Mouse (Mus musculus) left cerebral cortex, postnatal 14 days (tissue): ENCODE data around the gene Vdac1. TPM values are rescaled to one million over a fixed set of nuclear protein-coding genes. Genes with fewer than 3 reads are reported as not detected.
"Not testable (repeated sequence)": the region's sequence is repeated elsewhere in the genome, so short reads cannot be mapped to it uniquely, and the experiment has no call there.

Experiments
- DNase-seq, 2 experiments: peaks; one replicate each; pipeline ENCODE4 v3.0.0; 2021 to 2022; ENCODE audit warnings: low spot score in 2 of 2, mixed read lengths in 1 of 2
- intact Hi-C: fragments of 180-260 bp; cut with DNase I; formaldehyde crosslinking; loops from one replicate; pipeline ENCODE4 v1.15.1; 2025
- total RNA-seq, 2 experiments: library from RNA; stranded (reverse); gene quantifications; 2 replicates each; pipeline ENCODE4 v1.2.3; 2021

The Vdac1 gene
- total RNA-seq, 2 experiments from 2014 or later = 606 to 617 TPM

DNA sequence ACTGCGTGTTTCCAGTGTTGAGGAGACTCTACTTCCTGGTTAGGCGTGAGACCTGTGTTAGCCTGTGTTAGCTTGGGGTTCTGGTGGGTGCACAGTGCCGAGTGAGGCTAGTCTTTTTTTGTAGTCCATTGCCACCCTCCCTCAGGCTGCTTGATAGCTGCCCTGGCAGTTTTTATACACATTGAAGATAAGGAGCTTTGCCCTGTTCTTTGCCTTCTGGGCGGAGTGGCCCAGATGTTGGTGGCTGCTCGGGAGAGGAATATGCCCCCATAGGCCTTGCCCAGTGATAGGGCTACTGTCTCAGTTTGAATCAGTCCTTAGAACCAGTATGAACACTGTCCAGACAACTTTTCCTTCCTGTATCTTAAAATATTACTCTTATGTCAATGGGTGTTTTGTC, 5.7 kb downstream of the Vdac1 start:
- intact Hi-C loops = no loop called here
- no peak for DNase-seq

- intact Hi-C loops = no loop called here
- DNase-seq = no peak
These were observed 7.7 kb downstream of the Vdac1 start for GRCm38 (mm10) chr11:52368176-52368985.

DNA sequence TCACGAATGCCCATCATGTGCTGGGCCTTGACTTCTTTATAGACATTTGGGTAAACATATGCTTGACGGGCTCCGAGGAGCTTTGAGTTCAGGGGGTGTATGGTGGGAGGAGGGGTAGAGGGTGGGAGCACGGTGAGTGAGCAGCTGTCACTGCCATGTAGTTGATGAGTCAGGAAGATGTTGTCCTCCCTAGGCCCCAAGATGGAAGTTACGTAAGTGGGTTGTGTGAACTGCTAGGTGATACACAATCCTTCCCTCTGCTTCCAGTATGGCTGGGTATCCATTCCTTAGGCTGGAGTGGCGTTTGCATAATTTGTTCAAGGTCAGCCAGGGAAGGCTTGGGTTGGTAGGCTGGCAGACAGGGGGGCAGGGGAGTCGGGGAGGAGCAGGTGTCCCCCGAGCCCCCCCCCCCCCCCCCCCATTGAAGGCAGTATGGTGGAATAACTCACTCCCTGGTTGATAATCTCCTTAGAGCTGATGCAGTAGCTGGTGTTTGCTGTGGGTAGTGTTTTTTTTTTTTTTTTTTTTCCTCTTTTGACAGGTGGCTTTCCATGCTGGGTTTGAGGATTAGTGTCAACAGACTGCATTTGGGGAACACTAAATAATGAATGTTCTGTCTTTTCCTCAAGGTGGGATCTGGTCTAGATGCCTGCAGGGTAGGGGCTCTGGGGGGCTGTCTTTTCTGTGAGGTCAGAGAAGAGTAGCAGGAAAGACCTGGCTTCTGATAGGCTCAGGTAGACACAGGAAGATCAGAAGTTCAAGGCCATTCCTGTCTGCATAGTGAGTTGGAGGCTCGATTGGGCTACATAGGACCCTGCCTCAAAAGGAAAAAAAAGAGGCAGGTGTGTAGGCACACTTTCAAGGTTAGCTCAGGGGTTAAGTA, 8.8 kb downstream of the Vdac1 start:
- intact Hi-C loops = no loop called here
- DNase-seq = no peak

DNA sequence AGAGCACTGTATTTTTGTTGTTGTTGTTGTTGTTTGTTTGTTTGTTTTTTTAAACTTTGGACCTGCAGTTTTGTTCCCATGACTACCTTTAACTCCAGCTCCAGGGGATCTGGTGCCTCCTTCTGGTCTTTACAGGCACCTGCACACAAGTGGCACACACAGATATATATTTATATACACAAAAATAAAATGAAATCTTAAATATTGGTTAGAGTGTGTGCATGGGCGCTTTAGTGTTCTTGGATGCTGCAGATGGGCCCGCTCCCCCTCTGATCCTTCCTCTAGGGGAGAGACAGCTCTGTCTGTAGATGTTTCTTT, 9.4 kb downstream of the Vdac1 start:
- no peak for DNase-seq
- intact Hi-C loops = no loop called here

DNA sequence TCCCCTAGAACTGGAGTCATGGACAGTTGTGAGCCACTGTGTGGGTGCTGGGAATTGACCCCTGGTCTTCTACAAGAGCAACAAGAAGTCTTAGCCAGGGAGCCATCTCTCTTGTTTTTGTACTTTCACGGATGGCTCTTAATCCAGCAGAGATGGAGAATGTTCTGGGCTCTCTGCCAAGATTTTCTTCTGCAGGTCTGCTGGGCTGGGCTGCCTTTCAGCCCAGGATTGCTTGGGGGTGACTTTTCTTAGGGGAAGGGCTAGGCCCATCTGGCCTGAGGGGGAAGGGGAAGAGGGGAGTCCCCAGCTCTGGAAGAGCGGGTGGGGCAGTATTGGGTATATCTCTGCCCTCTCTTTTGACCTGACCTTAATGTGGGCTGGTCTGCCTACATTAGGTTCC, 9.9 kb downstream of the Vdac1 start:
- DNase-seq = peak; percentile 65 to 70
- intact Hi-C loops = no loop called here

DNA sequence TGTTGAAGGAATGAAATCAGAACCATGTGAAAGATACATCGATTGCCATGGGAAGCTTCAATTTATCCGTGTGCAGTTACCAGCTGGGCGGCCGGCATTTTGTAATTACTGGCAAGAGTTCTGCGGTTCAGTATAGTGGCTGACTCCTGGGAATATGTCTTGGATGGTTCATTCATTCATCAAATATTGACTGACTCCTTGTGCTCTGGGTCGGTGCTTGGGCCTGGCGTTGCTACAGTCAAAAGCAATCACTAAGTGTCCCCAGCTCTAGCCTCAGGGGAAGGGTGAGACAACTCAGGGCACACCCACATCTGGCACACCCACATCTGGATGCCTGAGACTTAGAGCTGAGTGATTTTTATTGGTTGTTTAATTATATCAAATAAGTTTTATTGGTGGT, 13.2 kb downstream of the Vdac1 start:
- intact Hi-C loops = no loop called here

DNA sequence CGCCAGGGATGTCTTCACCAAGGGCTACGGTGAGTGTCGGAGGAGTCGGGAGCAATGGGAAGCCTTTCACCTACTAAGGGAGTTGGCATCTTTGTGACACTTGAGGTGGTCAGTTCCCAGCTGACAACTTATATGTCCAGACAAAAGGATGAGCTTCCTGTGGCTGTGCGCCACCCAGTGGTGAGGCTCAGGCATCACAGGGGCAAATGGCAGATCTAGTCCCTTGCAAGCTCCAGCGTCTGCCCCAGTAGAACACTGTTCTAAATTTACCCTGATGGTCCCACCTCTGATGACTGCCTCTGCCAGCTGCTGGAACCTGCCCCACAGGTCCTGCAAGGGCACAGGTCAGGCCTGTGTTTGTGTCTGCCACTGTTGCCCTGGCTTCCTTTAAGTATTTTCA, 13.7 kb downstream of the Vdac1 start:
- intact Hi-C loops = no loop called here
- DNase-seq = peak in 1 of 2 experiments; percentile 54

More for the DNA sequence above, 13.2 kb downstream of the Vdac1 start:
- no peak for DNase-seq

DNA sequence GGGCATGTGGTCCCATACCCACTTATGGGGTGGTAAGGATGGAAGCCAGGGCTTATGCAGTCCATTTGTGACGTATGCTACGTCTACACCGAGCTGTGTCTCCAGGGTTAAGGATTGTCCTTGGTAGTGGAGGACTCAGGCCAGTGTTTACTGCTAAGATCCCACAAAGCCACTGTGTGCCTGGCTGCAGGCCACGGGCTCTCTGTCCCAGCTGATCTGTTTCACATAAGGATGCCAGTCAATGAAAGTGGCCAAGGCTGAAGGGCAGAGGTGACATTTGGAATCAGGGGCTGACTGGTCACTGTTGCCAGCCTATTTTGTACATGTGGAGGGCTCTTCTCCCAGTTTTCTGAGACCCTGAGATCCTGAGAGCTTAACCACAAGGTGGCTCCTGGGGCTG, 16.9 kb downstream of the Vdac1 start:
- intact Hi-C loops = no loop called here
- DNase-seq = no peak

- DNase-seq = no peak
- intact Hi-C loops = no loop called here
These were observed 18.6 kb downstream of the Vdac1 start for GRCm38 (mm10) chr11:52379241-52379640.

GRCm38 (mm10) chr11:52383741-52384140, 23.1 kb downstream of the Vdac1 start:
- no peak for DNase-seq
- intact Hi-C loops = no loop called here

DNA sequence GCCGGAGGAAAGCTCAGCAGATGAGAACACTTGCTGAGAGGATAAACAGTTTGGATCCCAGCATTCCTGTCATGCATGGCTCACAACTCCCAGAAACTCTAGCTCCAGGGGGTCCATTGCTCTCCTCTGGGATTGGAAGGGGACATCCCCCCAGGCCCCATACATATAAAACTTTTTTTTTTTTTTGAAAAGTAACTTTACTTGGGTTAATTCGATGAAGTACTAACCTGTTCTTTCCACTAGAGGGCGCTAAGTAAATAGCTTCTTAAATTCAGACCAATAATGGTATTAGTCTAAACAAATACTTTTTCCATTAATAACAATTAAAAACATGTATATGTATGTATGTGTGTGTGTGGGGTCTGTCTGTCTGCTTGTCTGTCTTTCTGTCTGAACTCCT, 24.0 kb downstream of the Vdac1 start:
- no peak for DNase-seq
- intact Hi-C loops = no loop called here

GRCm38 (mm10) chr11:52386892-52387291, 26.2 kb downstream of the Vdac1 start:
- intact Hi-C loops = no loop called here
- no peak for DNase-seq

DNA sequence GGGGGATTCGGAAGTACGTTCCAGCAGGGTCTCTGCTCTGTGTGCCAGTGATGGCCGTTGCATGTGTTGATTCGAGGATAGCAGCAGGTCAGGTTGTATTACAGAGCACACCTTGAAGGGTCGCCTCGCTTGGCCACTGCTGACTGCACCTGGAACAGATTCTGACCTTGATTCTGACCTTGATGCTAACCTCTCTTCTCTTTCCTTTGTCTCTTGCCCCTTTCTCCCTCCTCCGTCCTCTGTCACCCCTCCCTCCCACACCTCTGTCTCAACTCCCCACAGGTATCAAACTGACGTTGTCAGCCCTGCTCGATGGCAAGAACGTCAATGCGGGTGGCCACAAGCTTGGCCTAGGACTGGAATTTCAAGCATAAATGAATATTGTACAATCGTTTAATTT, 27.5 kb downstream of the Vdac1 start:
- intact Hi-C loops = no loop called here
- no peak for DNase-seq

DNA sequence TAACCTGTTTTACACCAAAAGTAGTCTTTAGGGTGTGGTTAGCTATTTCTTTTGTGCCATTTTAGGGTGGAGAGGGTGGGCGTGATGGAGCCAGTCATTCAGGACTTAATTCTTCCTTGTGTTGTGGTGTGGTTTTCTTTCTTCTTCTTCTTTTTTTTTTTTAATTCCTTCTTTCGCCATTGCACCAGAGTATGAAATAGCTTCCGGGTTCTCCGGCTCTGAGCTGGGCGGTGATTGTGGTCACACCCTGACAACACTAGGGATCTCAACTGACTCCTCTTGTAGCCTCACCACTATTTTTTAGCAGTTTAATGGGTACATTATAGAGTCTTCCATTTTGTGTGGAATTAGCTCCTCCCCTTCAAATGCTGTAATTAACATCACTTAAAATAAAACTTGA, 28.3 kb downstream of the Vdac1 start:
- intact Hi-C loops, DNase-seq: not testable (repeated sequence)

- intact Hi-C loops = no loop called here
- no peak for DNase-seq
These were observed 29.3 kb downstream of the Vdac1 start for GRCm38 (mm10) chr11:52389933-52390332.

DNA sequence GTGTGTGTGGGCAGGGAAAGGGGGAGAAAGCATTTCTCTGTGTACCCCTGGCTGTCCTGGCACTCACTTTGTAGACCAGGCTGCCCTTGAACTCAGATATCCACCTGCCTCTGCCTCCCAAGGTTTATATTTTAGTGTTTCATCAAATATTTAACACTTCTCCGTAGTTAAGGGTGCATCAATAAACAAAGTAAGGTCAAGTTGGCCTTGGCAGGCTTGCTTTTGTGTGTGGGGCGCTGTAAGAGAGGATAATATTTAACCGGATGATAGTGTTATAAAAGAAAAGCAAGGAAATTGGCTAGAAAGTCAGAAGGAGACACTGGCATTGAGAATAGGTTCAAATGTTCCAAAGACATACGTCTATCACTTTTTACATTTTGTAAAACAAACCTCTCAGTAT, 33.8 kb downstream of the Vdac1 start:
- intact Hi-C loops = no loop called here
- no peak for DNase-seq

- intact Hi-C loops = no loop called here
- DNase-seq = no peak
These were observed 34.7 kb downstream of the Vdac1 start for GRCm38 (mm10) chr11:52395343-52395742.

DNA sequence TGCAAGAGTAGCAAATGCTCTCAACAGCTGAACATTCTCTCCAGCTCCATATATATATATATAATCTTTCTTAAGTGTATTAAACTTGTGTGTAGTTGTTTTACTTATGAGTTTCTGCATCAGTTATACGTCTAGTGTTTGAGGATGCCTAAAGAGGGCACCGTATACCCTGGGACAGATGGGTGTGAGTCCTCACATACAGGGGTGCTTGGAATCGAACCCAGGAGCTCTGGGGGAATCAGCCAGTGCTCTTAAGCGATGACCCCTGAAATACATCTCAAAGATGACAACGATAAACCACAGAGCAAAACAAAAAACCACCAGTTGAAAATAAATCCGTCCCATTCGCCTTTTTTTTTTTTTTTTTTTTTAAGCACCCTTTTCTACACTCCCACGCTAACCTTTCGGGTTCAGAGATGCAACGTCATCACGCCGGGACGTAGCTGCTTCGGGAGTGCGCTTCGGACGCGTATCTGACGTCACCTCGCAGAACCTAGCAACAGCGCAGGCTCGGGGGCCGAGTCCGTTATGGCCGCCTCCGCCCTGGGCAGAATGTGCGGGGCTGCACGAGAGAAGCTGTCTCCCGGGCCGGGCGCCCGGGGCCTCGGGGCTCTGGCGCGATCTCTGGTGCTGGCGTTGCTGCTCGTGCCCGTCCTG, 35.4 kb downstream of the Vdac1 start, which contains the start of gene 9530068E07Rik:
Gene 9530068E07Rik (plus strand): TSS at position 489 of the 657 bp plus-strand sequence.
- DNase-seq = peak; percentile 94
- intact Hi-C loops = no loop called here

- peak in 1 of 2 experiments; percentile 57 for DNase-seq
- intact Hi-C loops = no loop called here
These were observed 36.0 kb downstream of the Vdac1 start for GRCm38 (mm10) chr11:52396597-52397188.
